Mouse (Mus musculus) hindbrain, embryonic 13.5 days (tissue): Measurements from ENCODE around the gene Olfr1062. TPM values are rescaled to one million over a fixed set of nuclear protein-coding genes. Genes with fewer than 3 reads are reported as not detected.
"Not testable (repeated sequence)": the region's sequence is repeated elsewhere in the genome, so short reads cannot be mapped to it uniquely, and the experiment has no call there.

Experiments
- ATAC-seq: fragments of 200-750 bp; cut with Nextera tagmentation; 2 replicates; pipeline ENCODE4 v1.8.0; 2017; ENCODE audit warnings: moderate TSS enrichment; ENCODE audit not compliant: low FRiP score
- H3K27ac ChIP-seq: fragments of 300-500 bp; sonication (generic); 2 replicates; pipeline ENCODE4 v1.5.1; 2015; ENCODE audit warnings: inconsistent platforms, mild to moderate bottlenecking, moderate library complexity
- H3K27me3 ChIP-seq: fragments of 300-500 bp; sonication (generic); 2 replicates; pipeline ENCODE4 v1.6.1; 2015; ENCODE audit warnings: mild to moderate bottlenecking, inconsistent platforms
- H3K36me3 ChIP-seq: fragments of 300-500 bp; sonication (generic); 2 replicates; pipeline ENCODE4 v1.6.1; 2015; ENCODE audit warnings: mild to moderate bottlenecking, inconsistent platforms
- H3K4me1 ChIP-seq: fragments of 300-500 bp; sonication (generic); replicated peaks from 2 replicates; pipeline ENCODE4 v1.6.1; 2015; ENCODE audit warnings: inconsistent platforms
- H3K4me2 ChIP-seq: fragments of 300-500 bp; sonication (generic); 2 replicates; pipeline ENCODE4 v1.6.1; 2015; ENCODE audit warnings: inconsistent platforms, mild to moderate bottlenecking, moderate library complexity
- H3K4me3 ChIP-seq: fragments of 300-500 bp; sonication (generic); 2 replicates; pipeline ENCODE4 v1.5.1; 2015; ENCODE audit warnings: mild to moderate bottlenecking, inconsistent platforms
- H3K9ac ChIP-seq: fragments of 300-500 bp; sonication (generic); 2 replicates; pipeline ENCODE4 v1.6.1; 2015; ENCODE audit warnings: mild to moderate bottlenecking, inconsistent platforms
- H3K9me3 ChIP-seq: fragments of 300-500 bp; sonication (generic); 2 replicates; pipeline ENCODE4 v1.6.1; 2016; ENCODE audit warnings: inconsistent platforms
- WGBS: fragments of 180-500 bp; shearing (Covaris S2); methylation state at CpG from one replicate; pipeline ENCODE4 v1.1.7; 2015; 5-methylcytosine and 5-hydroxymethylcytosine counted together
- polyA plus RNA-seq: library from polyadenylated mRNA; unstranded; fragments of >200 nt; fragmentation: Nextera tagmentation; extraction: Ambion mirVana; gene quantifications from 2 replicates; pipeline ENCODE4 v1.2.1, GENCODE M21; 2015

The Olfr1062 gene
- not detected in 2 replicates for polyA plus RNA-seq

DNA sequence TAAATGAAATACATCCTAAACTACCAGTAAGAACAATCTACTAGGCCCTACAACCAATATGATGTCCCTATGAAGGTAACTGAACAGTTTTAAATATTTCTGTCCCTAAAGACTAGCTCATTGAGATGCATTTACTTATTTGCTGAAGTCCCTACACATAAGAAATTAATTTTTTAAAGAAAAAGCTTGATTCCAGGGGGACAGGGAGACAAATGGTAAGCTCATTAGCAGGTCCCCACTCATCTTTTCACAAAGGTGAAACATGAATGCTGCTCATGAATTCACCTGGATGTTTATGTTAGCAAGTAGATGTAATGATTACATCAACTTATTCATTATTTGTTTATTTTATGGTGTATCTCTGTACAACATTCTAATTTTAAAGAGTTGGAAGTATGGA lies at the start of gene Olfr1062:
Gene Olfr1062 (minus strand): TSS at position 101 of the 400 bp plus-strand sequence.
- not testable (repeated sequence) for H3K36me3 ChIP-seq, ATAC-seq, H3K4me2 ChIP-seq, H3K9ac ChIP-seq, H3K27me3 ChIP-seq, H3K27ac ChIP-seq, H3K4me3 ChIP-seq, H3K9me3 ChIP-seq, H3K4me1 ChIP-seq

DNA sequence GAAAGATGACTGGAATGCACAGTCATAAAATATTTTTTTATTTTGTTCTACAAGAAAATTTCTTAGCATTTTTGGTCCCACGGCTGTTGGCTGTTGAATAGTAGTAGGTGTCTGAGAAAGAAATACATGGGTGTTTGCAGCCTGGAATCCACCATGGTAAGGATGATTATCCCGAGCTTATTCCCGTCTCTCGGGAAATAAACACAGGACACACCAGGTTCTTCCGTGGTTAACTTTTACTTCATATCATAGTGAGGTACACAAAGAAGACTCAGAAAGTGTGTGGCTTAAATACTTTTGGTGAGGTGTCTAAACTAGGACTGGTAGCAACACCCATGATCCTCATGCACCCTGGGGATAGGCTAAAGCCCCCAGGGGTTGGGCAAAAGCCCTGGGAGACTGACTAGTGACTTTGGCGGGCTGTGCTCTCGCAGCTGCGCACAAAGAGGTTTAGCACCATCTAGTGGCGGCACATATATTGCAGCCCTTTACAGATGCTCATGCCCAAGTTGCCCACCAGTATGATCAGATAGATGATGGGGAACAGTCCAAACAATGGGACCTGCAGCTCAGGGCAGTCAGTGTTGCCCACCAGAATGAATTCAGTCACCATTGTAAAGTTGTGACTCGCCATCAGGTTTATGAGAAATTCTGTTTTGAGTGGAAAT lies 38.0 kb upstream of the Olfr1062 start:
- no peak overlapping the region for H3K4me2 ChIP-seq
- H3K4me1 ChIP-seq, result no peaks in the 10 kb centered on the region
- H3K27ac ChIP-seq, result no peak overlapping the region
- H3K27me3 ChIP-seq, result no peaks in the 10 kb centered on the region
- WGBS, result 41% methylated on average over 10 of the region's 10 CpGs
- no peaks in the 10 kb centered on the region for H3K9me3 ChIP-seq
- ATAC-seq, result peak; percentile 71; the same call in 1 of the 2 replicates
- H3K4me3 ChIP-seq, result no peak overlapping the region
- H3K9ac ChIP-seq, result no peak overlapping the region
- H3K36me3 ChIP-seq, result no peaks in the 10 kb centered on the region

DNA sequence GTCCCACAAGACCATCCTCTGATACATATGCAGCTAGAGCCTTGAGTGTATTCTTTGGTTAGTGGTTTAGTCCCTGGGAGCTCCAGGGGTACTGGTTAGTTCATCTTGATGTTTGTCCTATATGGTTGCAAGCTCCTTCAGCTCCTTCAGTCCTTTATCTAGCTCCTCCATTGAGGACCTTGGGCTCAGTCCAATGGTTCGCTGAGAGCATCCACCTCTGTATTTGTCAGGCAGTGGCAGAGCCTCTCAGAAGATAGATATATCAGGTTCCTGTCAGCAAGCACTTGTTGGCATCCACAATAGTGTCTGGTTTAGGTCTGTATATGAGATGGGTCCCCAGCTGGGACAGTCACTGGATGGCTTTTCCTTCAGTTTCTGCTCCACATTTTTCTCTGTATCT lies 33.9 kb upstream of the Olfr1062 start:
- H3K9ac ChIP-seq, result no peak overlapping the region
- no peak overlapping the region for H3K27ac ChIP-seq
- no peaks in the 10 kb centered on the region for H3K4me1 ChIP-seq
- H3K27me3 ChIP-seq, result no peaks in the 10 kb centered on the region
- no peaks in the 10 kb centered on the region for H3K9me3 ChIP-seq
- no peak overlapping the region for H3K4me3 ChIP-seq
- WGBS, result 87% methylated on average over 1 of the region's 1 CpGs
- H3K4me2 ChIP-seq, result no peak overlapping the region
- ATAC-seq, result no peak
- H3K36me3 ChIP-seq, result no peaks in the 10 kb centered on the region

DNA sequence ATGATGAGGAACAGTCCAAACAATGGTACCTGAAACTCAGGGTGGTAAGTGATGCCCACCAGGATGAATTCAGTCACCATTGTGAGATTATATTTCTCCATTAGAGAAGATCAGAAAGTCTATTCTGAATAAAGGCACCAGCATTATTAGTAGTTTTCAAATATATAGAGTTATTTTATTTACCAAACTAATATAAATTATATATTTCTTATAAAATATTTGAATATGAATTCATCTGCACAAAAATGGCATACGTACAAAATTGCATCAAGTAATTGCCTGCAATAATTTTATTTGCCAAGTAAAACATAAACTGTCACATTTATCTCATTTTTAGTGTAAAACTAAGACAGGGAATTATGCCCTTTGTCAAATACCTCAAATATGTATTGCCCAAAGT lies 29.6 kb upstream of the Olfr1062 start, which contains the start of gene Olfr1066:
Gene Olfr1066 (minus strand): TSS at position 101 of the 400 bp plus-strand sequence.
- H3K9me3 ChIP-seq, result no peaks in the 10 kb centered on the region
- no peaks in the 10 kb centered on the region for H3K36me3 ChIP-seq
- H3K4me3 ChIP-seq, result no peak within 1 kb of the TSS
- 82% methylated on average over 1 of the region's 1 CpGs for WGBS
- no peak within 1 kb of the TSS for H3K4me2 ChIP-seq
- no peaks in the 10 kb centered on the region for H3K4me1 ChIP-seq
- no peak for ATAC-seq
- H3K27ac ChIP-seq, result no peak within 1 kb of the TSS
- no peaks in the 10 kb centered on the region for H3K27me3 ChIP-seq
- H3K9ac ChIP-seq, result no peak within 1 kb of the TSS

DNA sequence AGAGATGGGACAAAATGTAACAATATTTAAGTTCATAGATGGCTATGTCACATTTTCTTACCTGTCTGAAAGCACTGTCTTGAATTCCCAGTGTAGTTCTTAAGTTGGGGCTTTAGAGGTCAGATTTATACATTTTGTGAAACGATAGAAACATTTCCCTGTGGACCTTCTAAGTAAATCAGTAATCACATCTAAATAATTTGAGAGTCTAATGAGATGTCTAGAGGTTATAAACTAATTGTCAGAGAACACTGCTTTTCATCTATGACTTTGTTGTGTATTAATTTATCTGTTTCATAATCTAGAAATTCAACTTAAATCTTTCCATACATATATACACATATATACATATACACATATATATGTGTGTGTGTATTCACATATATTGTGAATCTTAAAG lies 23.9 kb upstream of the Olfr1062 start, which contains the start of gene Olfr1065:
Gene Olfr1065 (minus strand): TSS at position 101 of the 400 bp plus-strand sequence.
- not testable (repeated sequence) for ATAC-seq
- 64% methylated on average over 1 of the region's 1 CpGs for WGBS

DNA sequence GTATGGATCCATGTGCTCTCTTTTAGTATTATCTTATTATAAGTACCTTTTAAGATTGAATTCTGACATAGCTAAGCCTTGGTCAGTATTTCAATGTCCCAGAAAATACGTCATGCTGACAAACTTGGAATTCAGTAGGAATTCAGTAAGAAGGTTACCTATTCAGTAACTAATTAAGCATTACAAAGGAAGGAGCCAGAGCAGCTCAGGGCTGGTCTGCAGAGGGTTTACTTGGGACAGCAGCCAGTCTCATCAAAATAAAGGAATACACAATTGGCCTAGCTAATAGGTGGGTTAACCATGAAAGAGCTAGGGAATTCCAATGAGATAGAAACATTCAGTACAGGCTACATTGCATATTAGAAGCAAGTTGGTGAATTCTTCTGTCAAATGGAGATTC lies 15.6 kb upstream of the Olfr1062 start:
- H3K36me3 ChIP-seq, H3K27ac ChIP-seq, H3K4me2 ChIP-seq, H3K4me3 ChIP-seq, H3K27me3 ChIP-seq, H3K4me1 ChIP-seq, H3K9me3 ChIP-seq, ATAC-seq, H3K9ac ChIP-seq: not testable (repeated sequence)
- WGBS, result 49% methylated on average over 1 of the region's 1 CpGs

More for the DNA sequence above, 23.9 kb upstream of the Olfr1062 start, which contains the start of gene Olfr1065:
- not testable (repeated sequence) for H3K4me2 ChIP-seq, H3K36me3 ChIP-seq, H3K9me3 ChIP-seq, H3K9ac ChIP-seq, H3K4me3 ChIP-seq, H3K27ac ChIP-seq, H3K4me1 ChIP-seq, H3K27me3 ChIP-seq

DNA sequence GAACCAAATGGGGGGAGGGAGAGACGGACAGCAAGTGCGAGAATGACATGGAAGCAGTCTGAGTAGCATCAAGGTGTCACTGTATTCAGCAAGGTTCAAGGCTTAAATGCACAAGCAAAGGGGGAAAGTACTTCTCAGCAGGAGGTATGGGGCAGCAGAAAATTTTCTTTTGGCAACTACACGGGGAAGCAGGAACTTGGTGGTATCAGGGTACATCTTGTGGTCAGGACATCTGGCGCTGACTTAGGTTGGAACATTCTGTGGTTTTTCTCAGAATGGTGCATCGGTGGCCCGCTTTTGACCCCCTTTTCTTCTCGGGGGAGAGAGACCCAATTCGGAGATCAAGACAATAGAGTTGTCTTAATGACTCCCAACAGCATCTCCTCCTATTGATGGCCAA lies 2.0 kb upstream of the Olfr1062 start:
- H3K9me3 ChIP-seq, H3K9ac ChIP-seq, H3K36me3 ChIP-seq, H3K4me3 ChIP-seq, ATAC-seq, H3K27me3 ChIP-seq, H3K27ac ChIP-seq, H3K4me1 ChIP-seq, H3K4me2 ChIP-seq: not testable (repeated sequence)
- 89% methylated on average over 8 of the region's 8 CpGs for WGBS

DNA sequence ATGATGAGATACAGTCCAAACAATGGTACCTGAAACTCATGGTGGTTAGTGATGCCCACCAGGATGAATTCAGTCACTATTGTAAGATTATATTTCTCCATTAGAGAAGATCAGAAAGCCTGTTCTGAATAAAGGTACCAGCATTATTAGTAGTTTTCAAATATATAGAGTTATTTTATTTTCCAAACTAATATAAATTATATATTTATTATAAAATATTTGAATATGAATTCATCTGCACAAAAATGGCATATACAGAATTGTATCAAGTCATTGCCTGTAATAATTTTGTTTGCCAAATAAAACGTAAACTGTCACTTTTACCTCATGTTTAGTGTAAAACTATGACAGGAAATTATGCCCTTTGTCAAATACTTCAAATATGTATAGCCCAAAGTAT lies 12.6 kb downstream of the Olfr1062 start, which contains the start of gene Olfr1061:
Gene Olfr1061 (minus strand): TSS at position 101 of the 400 bp plus-strand sequence.
- no peaks in the 10 kb centered on the region for H3K4me1 ChIP-seq
- no peaks in the 10 kb centered on the region for H3K27me3 ChIP-seq
- no peaks in the 10 kb centered on the region for H3K36me3 ChIP-seq
- H3K9ac ChIP-seq, result no peak within 1 kb of the TSS
- H3K4me2 ChIP-seq, result no peak within 1 kb of the TSS
- 85% methylated on average over 1 of the region's 1 CpGs for WGBS
- H3K4me3 ChIP-seq, result no peak within 1 kb of the TSS
- H3K9me3 ChIP-seq, result no peaks in the 10 kb centered on the region
- no peak for ATAC-seq
- H3K27ac ChIP-seq, result no peak within 1 kb of the TSS

DNA sequence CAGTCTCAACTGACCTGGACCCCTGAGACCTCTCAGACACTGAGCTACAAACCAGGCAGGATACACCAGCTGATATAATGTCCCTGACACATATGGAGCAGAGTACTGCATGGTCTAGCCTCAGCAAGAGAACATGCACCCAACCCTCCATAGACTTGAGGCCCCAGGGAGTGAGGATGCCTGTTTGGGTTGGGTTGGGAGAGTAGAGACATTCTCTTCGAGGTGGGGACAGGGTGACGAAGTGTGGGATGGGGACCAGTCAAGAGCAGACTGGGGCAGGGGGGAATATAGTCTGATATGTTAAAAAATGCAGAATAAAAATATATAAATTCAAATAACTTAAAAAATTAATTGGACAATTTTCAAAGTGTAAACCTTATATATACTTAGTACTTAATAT lies 31.4 kb downstream of the Olfr1062 start:
- Histone ChIP-seq H3K9me3 (no peaks in the 10 kb centered on the region), H3K36me3 (no peaks in the 10 kb centered on the region), H3K27ac (no peak overlapping the region), H3K4me2 (no peak overlapping the region), H3K27me3 (no peaks in the 10 kb centered on the region), H3K4me3 (no peak overlapping the region), H3K4me1 (no peaks in the 10 kb centered on the region), H3K9ac (no peak overlapping the region)
- 77% methylated on average over 2 of the region's 2 CpGs for WGBS
- ATAC-seq, result no peak

DNA sequence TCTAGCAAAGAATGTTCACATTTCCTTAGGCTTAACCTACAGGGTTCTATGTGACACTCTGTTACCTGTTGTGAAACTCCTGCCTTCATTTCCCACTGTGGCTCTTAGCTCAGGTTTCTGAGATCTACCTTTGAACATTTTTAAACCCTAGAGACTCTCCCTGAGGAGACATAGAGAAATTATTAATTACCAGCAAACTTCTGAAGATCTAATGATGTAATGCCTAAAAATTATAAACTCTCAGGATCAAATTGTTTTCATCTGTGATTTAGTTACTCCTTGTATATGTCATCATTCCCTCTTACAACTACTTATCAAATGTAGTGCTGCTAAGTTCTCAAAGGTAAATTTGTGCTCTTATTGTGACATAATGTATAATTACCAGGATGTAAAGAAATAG lies 38.1 kb downstream of the Olfr1062 start, which contains the start of gene Olfr1058:
Gene Olfr1058 (minus strand): TSS at position 101 of the 400 bp plus-strand sequence.
- not testable (repeated sequence) for H3K27me3 ChIP-seq, H3K4me1 ChIP-seq

DNA sequence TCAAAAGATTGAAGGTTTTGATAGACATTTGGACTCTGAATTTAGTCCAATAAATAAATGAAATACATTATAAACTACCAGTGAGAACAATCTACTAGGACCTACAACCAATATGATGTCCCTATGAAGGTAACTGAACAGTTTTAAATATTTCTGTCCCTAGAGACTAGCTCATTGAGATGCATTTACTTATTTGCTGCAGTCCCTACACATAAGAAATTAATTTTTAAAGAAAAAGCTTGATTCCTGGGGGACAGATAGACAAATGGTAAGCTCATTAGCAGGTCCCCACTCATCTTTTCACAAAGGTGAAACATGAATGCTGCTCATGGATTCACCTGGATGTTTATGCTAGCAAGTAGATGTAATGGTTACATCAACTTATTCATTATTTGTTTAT lies 48.3 kb downstream of the Olfr1062 start, which contains the start of gene Olfr1057:
Gene Olfr1057 (minus strand): TSS at position 101 of the 400 bp plus-strand sequence.
- Histone ChIP-seq H3K27me3 (no peaks in the 10 kb centered on the region), H3K9me3 (no peaks in the 10 kb centered on the region), H3K4me3 (no peak within 1 kb of the TSS), H3K36me3 (no peaks in the 10 kb centered on the region), H3K4me2 (no peak within 1 kb of the TSS), H3K9ac (no peak within 1 kb of the TSS), H3K27ac (no peak within 1 kb of the TSS), H3K4me1 (no peaks in the 10 kb centered on the region)
- ATAC-seq, result no peak

More for the DNA sequence above, 38.1 kb downstream of the Olfr1062 start, which contains the start of gene Olfr1058:
- H3K9me3 ChIP-seq, H3K27ac ChIP-seq, H3K9ac ChIP-seq, ATAC-seq, H3K4me3 ChIP-seq, H3K4me2 ChIP-seq, H3K36me3 ChIP-seq: not testable (repeated sequence)
